Mouse (Mus musculus) thymus, postnatal 10 days (tissue): ENCODE data around the gene Phf13.

Experiments used
- DNase-seq, 2 experiments: peaks; one replicate each; pipeline ENCODE4 v3.0.0; 2021; ENCODE audit warnings: low spot score in 2 of 2

Phf13 gene

GRCm38 (mm10) chr4:151948497-151949471 is 47.3 kb downstream of the Phf13 start:
- no peak for DNase-seq

DNA sequence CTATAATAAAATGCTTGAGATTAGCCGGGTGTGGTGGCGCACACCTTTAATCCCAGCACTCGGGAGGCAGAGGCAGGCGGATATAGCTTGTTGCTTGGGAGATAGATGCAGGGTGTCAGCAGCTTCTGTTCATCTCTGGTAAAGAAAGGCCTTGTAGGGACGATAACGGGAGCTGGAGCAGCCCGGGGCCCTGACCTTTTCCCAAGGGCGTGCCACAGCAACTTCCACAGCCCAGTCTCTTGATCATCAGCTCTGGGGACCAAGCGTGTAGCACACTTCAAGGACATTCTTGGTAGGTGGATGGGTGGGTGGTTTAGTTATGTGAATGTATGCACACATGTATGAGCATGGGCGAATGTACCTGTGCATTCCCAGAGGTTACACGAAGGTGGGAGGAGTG is 49.8 kb downstream of the Phf13 start:
- DNase-seq = no peak
